Mouse (Mus musculus) forelimb bud, embryonic 11.5 days (tissue): ENCODE data around the gene Kalrn.

ENCODE experiments used
- DNase-seq: peaks from one replicate; pipeline ENCODE4 v3.0.0-alpha.2; 2012; ENCODE audit warnings: low read depth, low spot score

Gene Kalrn

DNA sequence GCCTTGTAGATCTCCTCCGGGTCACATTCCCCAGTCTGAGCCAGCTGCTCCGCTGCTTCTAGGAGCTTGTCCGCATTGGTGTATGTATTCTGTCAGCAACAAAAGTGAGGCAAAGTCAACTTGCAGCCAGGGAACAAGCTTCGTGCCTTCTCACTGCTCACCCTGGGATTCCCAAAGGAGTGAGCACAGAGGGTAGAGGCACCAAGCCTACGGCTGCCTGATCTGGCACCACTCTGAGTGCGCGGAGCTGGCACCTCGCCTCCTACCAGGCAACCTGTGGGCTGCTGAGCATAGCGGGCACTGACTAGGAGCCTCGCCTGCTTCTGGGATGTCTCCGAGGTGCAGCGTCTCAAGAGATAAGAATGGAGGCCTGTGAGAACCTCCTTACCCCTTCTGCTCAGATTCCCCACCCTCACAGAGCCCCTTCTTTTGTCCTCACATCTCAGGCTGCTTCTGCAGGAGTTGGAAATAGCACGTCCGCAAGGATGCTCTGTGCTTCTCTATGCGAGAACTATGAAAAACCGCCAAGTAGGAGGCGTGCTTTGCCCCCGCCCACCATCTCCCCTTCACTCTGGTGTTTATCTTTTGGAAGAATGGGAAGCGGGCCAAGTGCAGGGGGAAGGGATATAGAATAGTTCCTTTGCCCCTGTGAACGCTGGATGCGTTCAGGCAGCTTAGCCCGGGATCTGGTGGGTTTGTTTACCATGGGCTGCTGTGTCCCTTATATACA, 310.4 kb downstream of the Kalrn start:
- DNase-seq, result no peak

DNA sequence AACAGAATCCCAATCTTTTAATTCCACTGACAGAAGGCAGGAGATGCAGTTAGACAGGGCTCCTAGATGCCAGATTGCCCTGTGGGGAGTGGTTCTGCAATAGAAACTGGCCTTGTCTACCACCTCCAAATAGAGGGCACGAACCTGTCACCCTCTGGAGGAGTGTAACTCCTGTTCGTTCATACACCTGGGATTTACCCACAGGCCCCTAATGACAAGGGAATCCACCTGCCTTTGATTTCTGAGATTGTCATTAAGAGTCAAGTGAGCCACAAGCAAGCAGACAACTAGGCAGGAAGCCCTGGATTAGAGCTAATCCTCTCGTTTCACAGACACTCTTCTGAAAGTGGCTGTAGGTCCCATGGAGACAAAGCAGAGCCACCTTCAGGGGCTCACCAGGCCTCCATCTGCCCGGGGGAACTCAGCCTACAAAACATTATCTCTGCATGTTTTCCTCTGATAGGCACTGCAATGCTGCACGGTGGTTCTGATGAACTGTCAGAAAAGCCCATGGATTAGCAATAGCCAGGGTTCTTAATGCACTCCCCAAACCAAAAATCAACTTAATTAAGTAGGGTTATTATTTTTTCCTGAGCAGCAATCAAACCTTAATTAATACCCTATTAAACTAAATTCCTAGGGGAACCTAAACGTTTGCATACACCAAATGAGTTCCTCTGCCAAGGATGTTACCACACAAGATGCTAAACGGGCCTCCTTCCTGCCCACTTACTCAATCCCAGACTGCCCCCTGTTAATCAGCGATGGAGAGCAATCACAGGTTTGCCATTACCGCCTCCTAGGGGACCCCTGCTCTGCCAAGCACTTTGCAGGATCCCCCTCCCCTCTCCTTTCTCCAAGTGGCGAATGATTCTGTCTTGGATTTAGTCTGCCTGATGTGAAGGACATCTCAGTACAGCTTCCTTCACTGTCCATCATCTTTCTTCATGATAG, 312.1 kb downstream of the Kalrn start:
- no peak for DNase-seq

DNA sequence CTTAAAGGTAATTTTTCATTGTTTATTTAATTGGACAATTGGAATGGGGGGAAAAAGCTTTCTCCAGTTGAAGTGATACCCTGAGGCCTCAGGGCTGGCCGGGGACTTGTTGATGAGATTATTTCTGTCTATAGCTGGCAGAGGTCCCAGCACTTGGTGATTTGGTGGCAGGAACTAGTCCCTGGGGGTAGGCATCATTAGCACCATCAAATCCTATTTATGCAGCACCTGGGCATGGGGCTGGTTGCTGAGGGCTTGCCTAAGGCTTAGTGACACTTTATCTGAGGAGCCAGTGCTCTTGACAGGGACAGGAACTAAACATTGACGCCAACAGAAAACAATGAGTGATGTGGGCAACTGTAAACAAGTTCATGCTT, 318.7 kb downstream of the Kalrn start:
- DNase-seq, result no peak

DNA sequence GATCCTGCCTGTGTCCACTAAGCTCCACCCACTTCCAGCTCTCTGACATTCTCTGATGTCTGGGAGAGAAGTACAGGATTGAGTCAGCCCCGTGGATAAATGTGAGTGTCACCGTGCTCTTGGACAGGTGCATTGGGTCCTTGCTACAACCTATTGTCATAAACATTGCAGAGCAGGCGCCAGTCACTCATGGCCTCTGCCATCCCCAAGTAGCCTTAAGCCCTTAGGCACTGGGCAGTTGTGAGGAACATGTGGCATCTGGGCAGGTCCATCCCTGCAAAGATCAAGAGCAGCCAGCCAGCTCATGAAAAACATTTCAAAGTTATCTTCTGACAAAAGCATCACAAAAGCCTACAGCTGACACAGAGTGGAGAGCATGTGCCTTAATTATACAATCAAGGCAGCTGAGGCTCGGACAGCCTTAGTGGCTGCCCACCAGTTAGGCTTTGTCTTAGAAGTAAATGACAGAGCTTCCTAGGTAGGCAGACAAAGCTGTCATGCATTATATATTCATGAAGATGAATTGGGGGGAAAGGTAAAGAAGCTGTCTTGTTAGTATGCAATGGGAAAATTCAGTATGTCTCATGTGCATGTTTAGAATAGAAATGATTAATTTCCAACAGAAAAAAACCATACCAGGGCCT, 319.2 kb downstream of the Kalrn start:
- no peak for DNase-seq

DNA sequence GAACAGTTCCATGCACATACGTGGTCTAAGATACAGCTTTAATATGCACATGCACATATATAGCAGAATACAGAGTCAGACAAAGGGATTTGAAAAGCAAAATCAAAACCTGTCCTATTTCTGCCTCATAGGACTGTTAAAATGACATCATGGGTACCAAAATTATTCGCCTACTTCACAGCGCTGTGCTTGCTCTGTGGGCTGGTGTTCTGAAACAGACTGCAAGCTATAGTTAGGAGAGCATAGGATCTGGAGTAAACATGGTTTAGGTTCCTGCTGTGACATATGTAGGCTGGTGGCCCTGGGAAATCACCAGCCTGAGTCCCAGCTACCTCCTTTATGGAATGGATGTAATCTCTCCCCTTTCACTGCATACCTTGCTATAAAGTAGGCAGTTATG, 320.7 kb downstream of the Kalrn start:
- DNase-seq, result no peak

DNA sequence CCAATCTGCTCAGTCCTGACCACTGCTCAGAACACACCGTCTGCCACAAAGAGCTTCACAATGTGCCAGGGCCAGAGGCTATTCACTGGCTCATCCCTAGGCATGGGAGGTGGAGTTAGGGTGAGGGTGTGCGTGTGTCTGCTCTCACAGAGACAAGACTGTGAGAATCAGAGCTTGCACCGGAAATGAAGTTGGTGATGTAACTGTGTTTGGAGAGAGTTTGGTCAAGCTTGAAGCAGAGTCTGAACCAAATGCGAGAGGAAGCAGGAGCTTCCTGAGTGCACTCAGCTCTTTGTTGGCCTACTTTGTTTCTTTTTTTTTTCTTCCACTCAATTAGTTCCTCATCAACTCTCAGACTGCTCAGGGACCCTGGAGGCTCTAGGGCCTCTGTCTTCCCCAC, 325.1 kb downstream of the Kalrn start:
- DNase-seq, result no peak

DNA sequence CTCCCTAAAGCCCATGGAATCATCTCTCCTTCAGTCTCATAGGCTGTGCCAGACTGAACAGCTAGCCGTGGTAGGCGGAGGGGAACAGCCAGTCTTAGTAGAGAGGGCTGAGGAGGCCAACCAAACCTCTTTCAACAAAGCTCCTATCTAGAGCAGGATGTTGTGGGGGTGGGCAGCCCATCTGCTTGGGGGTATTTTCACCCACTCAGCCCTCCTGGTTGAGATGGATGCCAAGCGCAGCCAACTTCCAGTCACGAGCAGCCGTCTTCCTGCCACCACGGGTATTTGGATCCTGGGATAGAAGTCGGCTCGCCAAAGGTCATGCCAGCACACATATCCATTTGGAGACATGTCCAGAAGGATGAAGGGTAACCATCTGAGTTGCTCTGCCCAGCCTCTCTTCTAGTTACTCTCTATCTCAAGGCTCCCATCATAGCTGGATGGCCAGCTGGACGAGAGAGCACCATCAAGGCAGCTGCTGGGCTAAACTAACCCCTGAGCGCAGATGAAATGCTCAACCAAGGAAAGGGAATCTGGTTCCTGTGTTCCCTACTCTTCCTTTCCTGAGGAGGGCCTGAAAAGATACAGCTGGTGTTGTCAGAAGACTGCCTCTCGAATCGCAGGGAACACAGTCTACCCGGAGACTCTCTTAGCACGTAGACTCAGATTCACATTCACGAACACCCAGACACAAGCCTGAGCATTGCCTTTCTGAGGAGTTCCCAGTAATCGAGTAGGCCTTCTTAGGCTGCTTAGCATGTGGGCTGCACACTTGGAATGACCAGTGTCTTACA, 331.2 kb downstream of the Kalrn start:
- DNase-seq, result no peak

DNA sequence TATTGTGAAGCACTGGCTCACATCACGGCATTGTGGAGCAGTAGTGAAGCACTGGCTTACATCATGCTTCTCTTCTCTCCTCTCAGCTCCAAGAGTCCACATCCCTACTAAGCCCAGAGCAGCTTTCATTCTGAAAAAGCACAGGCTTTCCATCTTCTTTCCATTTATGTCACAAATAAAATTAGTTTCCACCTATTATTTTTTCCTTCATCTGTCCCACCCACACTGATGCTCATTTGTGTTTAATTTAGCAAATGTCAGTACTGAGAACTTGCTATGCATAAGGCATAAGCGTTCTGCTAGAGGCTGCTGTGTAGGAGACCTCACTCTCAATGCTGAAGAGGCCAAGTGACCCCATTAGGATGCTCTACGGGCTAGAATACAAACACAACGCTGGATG, 333.7 kb downstream of the Kalrn start:
- no peak for DNase-seq

DNA sequence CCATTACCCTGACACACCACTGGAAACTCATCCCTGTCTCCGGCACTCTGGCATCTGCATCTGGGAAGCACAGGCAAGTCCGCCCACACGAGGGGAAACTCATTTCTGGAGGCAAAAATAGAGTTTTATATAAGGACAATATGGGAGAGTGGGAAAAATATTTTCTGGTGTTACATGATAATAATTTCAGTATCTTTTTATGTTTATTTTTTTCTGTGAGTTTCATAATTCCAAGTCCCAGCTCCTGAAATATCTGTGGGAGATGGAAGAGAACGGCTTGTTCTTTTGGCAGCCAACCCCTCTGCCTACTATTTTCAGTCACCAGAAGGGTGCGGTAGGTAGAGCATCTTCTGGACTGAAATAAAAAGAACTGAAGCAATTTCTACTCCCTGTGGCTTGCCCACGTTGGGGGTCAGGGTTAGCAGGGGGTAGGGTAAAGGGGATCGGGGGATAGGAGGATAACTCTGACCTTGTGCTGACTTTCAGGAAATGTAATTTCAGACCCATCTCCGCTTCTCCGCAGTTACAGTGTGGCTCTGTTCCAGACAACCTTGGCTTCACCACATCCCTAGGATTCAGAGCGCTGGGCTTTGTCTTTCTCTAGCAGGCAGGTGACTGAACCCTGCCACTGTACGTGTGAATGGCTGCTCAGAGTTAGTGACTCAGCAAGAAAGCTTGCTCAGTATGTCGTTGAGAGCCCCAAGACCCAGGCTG, 336.3 kb downstream of the Kalrn start:
- DNase-seq, result no peak

DNA sequence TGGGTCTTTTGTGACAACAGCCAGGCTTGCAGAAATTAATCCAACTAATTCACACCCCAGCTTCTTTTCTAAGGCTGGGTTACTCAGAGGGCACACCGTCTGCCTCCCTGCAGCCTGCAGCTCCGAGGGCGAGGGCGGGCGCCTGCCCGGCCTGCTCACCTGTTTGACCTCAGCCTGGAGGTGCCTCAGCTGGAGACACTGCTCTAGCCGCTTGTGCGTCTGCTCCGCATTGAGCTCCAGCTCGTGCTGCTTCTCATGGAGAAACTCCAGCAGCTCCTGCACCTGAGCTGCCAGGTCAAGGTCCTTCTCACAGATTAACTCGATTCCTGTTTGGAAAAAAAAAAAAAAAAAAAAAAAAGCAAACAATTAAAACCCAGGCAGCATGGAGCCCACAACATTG, 338.2 kb downstream of the Kalrn start:
- DNase-seq, result no peak

DNA sequence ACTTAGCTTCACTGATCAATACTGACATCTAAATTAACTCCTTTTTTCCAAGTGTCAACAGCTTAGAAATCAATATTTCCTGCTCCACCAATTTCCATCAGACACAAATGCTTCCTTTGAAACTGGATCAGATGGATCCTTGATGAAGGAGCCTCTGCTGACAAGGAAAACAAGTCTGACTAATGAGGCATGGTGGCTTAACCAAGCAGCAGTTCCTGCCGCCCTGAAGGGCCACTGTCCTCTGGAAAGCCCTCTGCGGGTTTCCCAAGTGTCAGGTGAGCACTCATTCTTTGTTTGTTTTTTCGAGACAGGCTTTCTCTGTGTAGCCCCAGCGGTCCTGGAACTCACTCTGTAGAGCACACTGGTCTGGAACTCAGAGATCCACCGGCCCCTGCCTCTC, 341.4 kb downstream of the Kalrn start:
- DNase-seq, result no peak

DNA sequence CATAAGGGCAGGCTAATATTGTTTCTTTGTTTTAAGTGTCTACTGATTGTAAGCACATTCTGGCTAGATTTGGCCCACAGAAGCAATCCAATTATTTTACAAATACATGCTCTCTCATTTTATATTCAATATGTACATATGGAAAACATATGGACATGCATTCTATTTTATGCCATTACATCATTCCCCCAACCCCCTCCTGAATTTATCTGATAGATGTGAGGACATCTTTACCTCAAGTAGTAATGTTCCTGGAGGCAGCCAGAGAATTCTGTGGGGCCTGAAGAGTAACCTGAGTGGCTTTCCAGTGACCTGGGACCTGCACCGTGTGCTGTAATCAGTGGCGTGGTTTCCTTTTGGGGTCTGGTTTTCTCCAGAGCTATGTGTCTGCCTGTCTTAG, 342.2 kb downstream of the Kalrn start:
- DNase-seq, result no peak

DNA sequence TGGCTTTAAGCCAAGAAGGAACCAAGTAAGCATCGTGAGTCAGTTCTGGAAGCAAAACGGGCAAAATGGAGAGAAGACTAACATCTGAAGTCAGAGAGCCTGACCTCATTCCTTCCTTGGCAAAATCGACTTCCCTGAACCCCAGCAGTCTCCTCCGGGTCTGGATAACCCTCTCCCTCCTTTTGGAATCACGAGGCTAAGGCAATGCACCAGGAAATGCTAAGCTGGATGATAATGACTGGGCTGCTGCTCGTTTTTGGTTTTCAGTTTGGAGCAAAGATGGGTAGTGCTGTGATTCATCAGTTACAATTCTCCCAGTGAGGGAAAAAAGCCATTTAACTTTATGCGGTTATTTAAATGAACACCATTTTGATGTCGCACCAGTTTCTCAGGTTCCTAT, 344.0 kb downstream of the Kalrn start:
- no peak for DNase-seq

DNA sequence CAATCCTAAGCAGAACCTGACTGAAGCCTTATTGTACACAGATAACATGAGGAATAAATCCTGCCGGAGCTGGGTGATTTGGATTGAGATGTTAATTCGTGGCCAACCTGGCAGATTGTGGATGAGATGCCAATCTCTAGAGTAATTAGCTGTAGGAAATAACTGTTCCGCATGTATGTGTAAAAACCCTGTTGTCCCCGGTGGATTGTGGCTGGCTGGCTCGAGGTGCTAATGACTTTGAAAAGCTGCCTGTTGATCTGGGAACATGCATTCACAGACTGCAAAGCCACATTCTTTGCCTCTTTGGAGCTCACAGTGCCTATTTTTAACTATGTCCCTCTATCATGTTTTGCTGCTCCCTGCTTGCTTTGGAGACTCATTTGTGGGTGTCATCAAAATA, 344.7 kb downstream of the Kalrn start:
- DNase-seq, result no peak

DNA sequence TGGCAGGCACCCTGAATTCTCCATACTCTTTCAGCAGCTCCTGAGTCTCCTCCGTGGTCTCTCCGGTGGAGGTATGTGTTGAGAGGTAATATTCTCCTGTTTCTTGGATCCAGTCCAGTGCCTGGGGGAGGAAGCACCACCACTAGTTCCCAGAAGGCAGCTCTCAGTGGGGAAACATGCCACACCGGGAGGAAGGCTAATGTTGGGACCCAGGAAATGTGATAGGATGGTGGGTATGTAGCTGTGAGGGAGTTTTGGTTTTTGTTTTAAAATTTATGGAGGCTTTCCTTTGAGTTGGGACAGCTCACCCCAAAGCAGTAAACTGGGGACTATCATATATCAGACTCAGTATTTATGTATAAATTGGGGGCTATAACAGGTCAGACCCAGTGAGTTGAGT, 361.2 kb downstream of the Kalrn start:
- no peak for DNase-seq

DNA sequence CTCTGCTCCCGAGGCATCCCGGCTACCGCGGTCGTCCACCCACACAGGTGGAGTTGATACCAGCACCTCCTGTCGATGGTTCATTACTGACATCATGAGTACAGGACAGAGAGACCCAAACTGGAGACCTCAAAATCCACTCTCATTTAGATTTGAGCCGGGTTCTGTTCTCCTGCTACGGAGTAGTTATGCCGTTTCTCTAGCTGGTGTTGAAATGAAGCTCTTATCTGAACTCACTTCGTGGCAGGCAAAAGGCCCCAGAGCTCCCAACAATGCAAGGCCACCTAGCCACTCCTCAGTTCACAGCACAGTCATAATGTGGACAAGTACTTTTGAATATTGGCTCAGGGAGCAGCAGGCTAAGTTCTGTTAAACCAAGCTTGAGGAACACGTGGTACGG, 362.1 kb downstream of the Kalrn start:
- DNase-seq, result no peak

DNA sequence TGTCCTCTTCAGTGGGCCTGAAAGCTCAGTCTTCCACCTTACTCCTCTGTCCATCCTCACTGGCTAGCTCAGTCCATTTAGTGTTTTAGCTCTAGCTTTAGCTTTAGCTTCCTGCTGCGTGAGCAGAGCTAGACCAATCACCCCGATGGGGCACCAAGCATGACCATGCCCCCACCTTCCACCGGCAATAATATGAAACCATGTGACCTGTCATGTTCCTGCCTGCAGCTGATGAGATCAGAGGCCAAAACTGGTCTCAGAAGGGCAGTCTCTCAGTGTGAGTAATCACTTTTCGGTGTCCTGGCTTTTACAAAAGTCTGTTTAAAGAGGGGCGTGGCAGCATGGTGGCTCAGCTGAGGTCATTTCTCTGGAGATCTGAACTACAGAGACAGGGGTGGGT, 364.6 kb downstream of the Kalrn start:
- no peak for DNase-seq

DNA sequence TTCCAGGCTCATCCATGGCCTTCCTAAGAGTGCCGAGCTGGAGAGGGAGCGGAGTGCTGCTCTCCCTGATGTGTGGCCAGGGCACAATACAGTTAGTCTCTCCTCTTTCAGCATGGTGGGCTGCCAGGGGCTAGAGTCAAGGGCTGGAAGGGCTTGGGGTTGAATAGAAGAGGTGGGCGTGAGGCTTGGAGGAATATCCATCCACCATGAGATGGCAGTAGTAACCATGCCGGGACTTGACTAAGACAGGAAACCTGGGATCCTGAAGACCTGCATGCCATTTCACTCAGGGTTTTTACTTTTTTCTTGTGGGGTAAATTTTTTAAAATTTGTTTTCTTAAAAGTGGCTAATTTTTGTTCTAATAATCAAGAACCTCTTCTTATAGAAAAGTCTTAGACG, 365.4 kb downstream of the Kalrn start:
- DNase-seq, result no peak

DNA sequence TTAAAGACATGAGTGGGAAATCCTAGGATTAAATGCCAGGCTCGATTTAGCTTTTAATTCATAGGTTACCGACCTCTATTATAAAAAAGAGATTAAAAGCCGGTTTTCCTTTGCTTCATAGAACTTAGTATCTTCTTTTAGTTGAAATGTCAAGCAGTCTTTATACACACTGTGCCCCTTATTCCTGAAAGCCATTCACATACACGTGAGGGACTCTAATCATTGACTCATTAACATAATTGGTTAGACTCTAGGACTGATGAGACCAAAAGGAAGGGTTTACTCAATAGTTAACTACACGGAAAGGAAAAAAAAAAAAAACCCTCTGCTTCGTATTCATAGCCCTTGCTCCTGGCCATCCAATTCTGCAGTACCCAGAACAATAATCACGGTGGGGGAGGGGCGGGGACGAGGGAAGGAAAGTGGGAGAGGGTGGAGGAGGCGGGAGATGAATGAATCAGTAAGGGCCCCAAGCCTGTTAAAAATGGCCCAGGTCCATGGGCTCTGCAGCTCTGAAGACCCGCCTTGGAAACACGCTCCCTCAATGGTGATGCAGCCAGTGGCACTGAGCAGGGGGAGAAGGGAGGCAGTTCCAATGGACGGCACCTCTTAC, 368.7 kb downstream of the Kalrn start:
- no peak for DNase-seq

DNA sequence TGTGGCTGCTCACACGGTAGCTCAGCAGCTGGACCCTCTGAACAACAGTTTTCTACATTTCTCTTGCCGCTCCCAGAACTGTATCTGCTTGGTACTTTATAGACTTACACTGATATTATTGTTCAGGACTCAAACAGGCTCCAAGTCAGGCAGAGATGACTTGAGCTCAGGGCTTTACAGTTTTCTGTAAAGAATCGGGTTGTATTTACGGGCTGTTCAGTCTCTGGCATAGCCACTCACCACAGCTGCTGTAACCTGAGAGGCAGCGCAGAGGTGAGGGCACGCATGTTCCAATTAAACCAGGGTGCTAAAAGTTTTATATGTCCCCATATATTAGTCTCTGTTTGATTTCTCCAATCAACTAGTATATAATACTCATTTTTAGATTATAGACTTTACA, 373.8 kb downstream of the Kalrn start:
- peak; percentile 50 for DNase-seq
